Mouse (Mus musculus) heart, embryonic 11.5 days (tissue): ENCODE data around the gene Zscan4d. TPM values are rescaled to one million over a fixed set of nuclear protein-coding genes. Genes with fewer than 3 reads are reported as not detected.
"Not testable (repeated sequence)": the region's sequence is repeated elsewhere in the genome, so short reads cannot be mapped to it uniquely, and the experiment has no call there.

Experiments
- ATAC-seq: fragments of 200-750 bp; cut with Nextera tagmentation; replicated peaks from 2 replicates; pipeline ENCODE4 v1.8.0; 2017; ENCODE audit warnings: moderate library complexity; ENCODE audit not compliant: insufficient number of reproducible peaks, low FRiP score, low TSS enrichment
- H3K27ac ChIP-seq: fragments of 300-500 bp; sonication (generic); 2 replicates; pipeline ENCODE4 v1.5.1; 2014; ENCODE audit warnings: mild to moderate bottlenecking, low read depth, low read length
- H3K27me3 ChIP-seq: fragments of 300-500 bp; sonication (generic); 2 replicates; pipeline ENCODE4 v1.6.1; 2014; ENCODE audit warnings: mild to moderate bottlenecking, low read length, mixed read lengths; ENCODE audit not compliant: control insufficient read depth, insufficient read depth
- H3K36me3 ChIP-seq: fragments of 300-500 bp; sonication (generic); 2 replicates; pipeline ENCODE4 v1.6.1; 2014; ENCODE audit warnings: mild to moderate bottlenecking, low read length, moderate library complexity, mixed read lengths; ENCODE audit not compliant: control insufficient read depth, insufficient read depth
- H3K4me1 ChIP-seq: fragments of 300-500 bp; sonication (generic); 2 replicates; pipeline ENCODE4 v1.6.1; 2014; ENCODE audit warnings: low read length; ENCODE audit not compliant: control insufficient read depth, insufficient read depth
- H3K4me2 ChIP-seq: fragments of 300-500 bp; sonication (generic); 2 replicates; pipeline ENCODE4 v1.6.1; 2014; ENCODE audit warnings: mild to moderate bottlenecking, moderate library complexity
- H3K4me3 ChIP-seq: fragments of 300-500 bp; sonication (generic); 2 replicates; pipeline ENCODE4 v1.5.1; 2014; ENCODE audit warnings: low read depth, low read length
- H3K9ac ChIP-seq: fragments of 300-500 bp; sonication (generic); 2 replicates; pipeline ENCODE4 v1.6.1; 2014; ENCODE audit warnings: mild to moderate bottlenecking, low read depth, low read length, moderate library complexity
- H3K9me3 ChIP-seq: fragments of 300-500 bp; sonication (generic); replicated peaks from 2 replicates; pipeline ENCODE4 v1.6.1; 2016; ENCODE audit warnings: low read length; ENCODE audit not compliant: control insufficient read depth
- WGBS: fragments of 180-500 bp; shearing (Covaris S2); extraction: QIAGEN DNeasy Blood & Tissue Kit; methylation state at CpG from one replicate; pipeline ENCODE4 v1.1.7; 2014; ENCODE audit not compliant: insufficient replicate concordance; 5-methylcytosine and 5-hydroxymethylcytosine counted together
- polyA plus RNA-seq: library from polyadenylated mRNA; unstranded; fragments of >200 nt; fragmentation: Nextera tagmentation; extraction: Ambion mirVana; gene quantifications from 2 replicates; pipeline ENCODE4 v1.2.1, GENCODE M21; 2014

Gene Zscan4d
- polyA plus RNA-seq, result not detected in 2 replicates

GRCm38 (mm10) chr7:11166059-11166458, at the start of gene Zscan4d:
TSS of gene Zscan4d (minus strand) at chr7:11166159.
- not testable (repeated sequence) for ATAC-seq, H3K27ac ChIP-seq, H3K4me2 ChIP-seq, H3K9me3 ChIP-seq, H3K9ac ChIP-seq, H3K4me1 ChIP-seq, H3K36me3 ChIP-seq, H3K27me3 ChIP-seq, H3K4me3 ChIP-seq
- 76% methylated on average over 4 of the region's 4 CpGs for WGBS

GRCm38 (mm10) chr7:11158036-11158435, 7.9 kb downstream of the Zscan4d start:
- ATAC-seq, H3K27ac ChIP-seq, H3K9me3 ChIP-seq, H3K9ac ChIP-seq, H3K4me2 ChIP-seq, H3K4me3 ChIP-seq, H3K27me3 ChIP-seq, H3K36me3 ChIP-seq, H3K4me1 ChIP-seq: not testable (repeated sequence)
- WGBS, result 30% methylated on average over 6 of the region's 6 CpGs

Other genes with a start within 250 kb of the Zscan4d start
- gene Zscan4c, start 160.4 kb downstream of the Zscan4d start, polyA plus RNA-seq, result not detected in 2 replicates
- gene Zscan4-ps1, start 96.5 kb downstream of the Zscan4d start, polyA plus RNA-seq, result not detected in 2 replicates
- gene Zscan4e, start 144.5 kb upstream of the Zscan4d start, polyA plus RNA-seq, result not detected in 2 replicates
- not detected in 2 replicates for gene Zscan4f, start 231.8 kb upstream of the Zscan4d start, polyA plus RNA-seq